Mouse (Mus musculus): ENCODE results near the gene Lmna.
A peak's percentile ranks its signal among the peaks of the same experiment; 100 is the strongest.

Lmna gene

GRCm38 (mm10) chr3:88500087-88500486 lies 9.7 kb downstream of the Lmna start:
- DNase-seq = no peak

DNA sequence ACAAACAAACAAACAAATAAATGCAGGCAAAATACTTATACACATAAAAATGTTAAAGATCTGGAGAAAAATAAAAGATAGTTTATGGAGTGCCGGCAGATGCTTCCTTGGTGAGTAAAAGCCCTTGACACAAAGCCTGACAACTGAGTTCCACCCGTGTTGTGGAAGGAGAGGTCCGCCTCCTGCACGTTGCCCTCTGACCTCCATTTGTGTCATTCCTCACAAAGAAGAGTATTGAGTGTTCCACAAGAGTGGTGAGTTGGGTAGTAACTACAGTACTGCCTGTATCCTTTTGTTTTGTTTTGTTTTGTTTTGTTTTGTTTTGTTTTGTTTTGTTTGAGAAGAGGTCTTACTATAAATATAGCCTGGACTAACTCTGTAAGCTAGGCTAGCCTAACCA lies 10.2 kb downstream of the Lmna start:
- no peak for DNase-seq

DNA sequence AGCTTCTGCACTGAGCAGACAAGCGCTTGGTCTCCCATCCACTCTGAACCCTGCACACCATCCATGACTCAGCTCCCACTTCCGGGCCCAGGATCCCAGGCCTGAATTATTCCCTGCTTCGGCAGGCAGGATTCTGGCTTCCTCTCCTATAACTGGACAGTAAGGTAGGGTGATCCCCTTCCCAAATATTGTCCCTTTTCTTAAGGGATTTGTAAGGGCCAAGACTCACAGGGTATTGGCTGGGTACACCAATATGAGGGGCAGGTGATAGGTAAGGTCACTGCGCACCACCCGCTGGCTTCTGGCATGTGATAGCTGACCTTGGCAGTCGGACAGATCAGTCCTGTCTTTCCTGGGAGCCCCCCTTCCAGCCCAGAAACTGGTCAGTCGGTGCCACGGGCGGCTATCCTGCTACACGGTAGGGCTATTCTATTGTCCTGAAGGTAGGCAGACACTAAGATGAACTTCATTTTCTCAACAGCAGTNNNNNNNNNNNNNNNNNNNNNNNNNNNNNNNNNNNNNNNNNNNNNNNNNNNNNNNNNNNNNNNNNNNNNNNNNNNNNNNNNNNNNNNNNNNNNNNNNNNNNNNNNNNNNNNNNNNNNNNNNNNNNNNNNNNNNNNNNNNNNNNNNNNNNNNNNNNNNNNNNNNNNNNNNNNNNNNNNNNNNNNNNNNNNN lies 13.9 kb downstream of the Lmna start:
- DNase-seq = no peak

GRCm38 (mm10) chr3:88494836-88495628 lies 14.7 kb downstream of the Lmna start:
- no peak for DNase-seq

GRCm38 (mm10) chr3:88493706-88494582 lies 15.8 kb downstream of the Lmna start:
- no peak for DNase-seq

DNA sequence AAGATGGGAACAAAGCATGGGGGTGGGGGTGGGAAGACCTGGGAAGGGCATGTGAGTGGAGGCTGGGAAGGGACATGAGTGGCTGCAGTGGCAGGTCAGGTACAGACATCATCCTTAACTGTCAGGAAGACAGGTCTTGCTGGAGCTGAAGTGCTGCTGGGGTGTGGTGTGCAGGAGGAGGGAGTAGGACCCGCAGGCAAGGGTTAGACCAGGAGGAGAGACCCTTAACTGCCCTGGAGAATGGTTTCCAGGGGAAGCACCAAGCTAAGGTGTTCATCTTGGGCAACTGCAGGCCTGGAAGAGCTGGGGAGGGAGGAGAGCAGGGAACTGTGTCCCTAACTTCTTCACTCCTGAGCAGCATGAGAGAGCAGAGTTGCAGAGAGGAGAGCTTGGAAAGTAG lies 22.4 kb downstream of the Lmna start:
- no peak for DNase-seq

DNA sequence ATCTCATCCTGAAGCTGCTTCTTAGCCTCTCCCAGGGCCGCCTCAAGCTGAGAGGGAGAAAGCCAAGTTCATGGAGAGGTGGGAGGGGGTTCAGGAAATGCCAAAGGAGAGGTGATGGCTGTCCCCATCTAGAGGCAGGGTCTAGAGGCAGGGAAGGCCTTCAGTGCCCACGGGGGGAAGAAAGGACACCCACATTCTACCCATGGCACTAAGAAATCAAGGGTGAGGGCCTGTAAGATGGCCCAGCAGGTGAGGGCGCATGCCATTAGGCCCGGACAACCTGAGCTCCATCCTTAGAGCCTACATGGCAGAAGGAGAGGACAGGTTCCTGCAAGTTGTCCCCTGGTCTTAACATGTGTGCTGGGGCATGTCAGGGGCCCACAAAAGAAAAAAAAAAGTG lies 22.9 kb downstream of the Lmna start:
- no peak for DNase-seq

DNA sequence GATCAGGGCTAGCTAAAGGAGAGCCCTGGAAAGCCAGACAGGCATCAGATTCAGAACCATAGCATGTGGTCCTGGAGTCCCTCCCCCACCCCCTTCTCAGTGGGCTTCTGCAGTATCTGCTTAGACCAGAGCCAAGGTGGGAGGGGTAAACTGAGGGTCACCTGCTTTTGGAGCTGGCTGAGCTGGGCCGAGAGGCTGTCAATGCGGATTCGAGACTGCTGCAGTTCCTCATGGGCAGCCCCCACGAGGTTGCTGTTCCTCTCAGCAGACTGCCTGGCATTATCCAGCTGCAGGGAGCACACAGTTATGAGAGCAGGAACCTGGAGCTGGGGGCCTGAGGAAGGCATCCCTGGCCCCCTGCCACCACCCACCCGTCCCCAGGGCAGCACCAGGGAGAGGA lies 23.7 kb downstream of the Lmna start:
- no peak for DNase-seq

GRCm38 (mm10) chr3:88484597-88485316 lies 25.0 kb downstream of the Lmna start:
- no peak for DNase-seq

DNA sequence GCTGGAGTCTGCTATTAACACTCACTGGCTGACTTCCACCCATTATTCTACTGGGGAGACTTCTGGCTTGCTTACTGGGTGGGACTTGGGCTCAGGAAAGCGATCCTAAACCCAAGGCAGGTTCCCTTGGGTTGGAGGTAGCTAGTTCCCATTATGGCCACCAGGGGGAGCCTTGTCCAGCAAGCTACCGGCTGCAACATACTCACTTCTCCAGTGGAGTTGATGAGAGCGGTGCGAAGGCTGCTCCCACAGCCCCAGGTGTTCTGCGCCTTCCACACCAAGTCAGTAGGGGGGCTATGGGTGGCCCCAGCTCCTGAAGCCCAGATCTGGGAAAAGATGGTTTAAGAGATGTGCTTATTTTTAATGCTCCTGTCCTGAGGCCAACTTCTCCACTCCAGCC lies 26.1 kb downstream of the Lmna start:
- peak; percentile 79 for DNase-seq

DNA sequence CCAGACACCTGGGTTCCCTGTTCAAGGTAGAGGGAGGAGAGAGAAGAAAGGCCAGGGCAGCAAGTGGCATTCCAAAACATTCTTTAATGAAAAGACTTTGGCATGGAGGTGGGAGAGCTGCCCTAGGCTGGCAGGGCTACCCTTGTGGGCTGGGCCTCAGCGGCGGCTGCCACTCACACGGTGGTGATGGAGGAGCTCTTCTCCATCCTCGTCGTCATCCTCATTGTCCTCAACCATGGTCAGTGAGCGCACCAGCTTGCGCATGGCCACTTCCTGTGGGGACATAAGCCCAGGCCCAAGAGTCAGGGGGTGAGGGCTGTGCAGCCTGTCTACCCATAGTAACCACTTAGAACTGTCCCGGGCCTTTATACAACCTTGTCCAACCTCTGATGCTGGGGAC lies 26.6 kb downstream of the Lmna start:
- no peak for DNase-seq

- no peak for DNase-seq
Observed at GRCm38 (mm10) chr3:88482336-88482735, 27.4 kb downstream of the Lmna start.

GRCm38 (mm10) chr3:88481372-88482040 lies 28.2 kb downstream of the Lmna start:
- DNase-seq = no peak

- DNase-seq = no peak
Observed at GRCm38 (mm10) chr3:88480679-88481078, 29.1 kb downstream of the Lmna start.

- no peak for DNase-seq
Observed at GRCm38 (mm10) chr3:88479828-88480227, 29.9 kb downstream of the Lmna start.

DNA sequence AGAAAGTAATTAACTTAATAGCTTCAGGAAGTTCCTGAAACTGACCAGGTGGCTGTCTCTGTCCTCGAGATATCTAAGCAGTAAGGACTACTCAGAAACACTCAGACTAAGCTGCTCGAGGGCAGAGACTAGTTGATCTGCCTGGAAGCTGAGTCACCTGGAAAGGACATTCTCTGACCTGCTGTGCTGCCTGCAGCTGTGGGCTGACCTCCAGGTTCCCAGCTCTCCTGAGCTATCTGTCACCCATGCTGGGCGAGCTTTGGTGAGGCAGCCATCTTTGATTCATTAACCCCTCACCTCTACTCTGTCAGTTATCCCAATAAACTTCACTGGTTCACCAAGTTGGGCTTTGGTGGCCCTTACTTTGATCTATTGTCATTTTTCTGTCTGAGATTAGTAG lies 30.6 kb downstream of the Lmna start:
- DNase-seq = no peak

DNA sequence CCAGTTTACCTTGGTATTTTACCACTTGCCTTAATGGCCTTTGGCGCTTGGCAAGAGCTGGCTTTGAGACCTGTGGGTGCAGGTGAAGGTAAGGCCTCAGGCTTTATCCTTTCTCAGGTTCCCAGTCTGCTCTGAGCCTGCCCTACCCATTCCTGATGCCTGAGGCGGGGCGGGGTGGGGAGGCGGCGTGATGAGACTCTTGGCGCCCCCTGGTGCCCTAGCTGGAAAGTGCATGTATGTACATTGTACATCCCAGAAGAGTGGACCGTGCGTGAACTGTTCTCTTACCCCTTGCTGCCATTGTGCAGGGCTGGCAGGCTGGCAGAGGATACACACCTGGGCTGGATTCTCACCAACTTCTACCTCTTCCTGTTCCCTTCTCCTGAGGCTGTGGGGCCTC lies 32.0 kb downstream of the Lmna start:
- peak; percentile 86 for DNase-seq

DNA sequence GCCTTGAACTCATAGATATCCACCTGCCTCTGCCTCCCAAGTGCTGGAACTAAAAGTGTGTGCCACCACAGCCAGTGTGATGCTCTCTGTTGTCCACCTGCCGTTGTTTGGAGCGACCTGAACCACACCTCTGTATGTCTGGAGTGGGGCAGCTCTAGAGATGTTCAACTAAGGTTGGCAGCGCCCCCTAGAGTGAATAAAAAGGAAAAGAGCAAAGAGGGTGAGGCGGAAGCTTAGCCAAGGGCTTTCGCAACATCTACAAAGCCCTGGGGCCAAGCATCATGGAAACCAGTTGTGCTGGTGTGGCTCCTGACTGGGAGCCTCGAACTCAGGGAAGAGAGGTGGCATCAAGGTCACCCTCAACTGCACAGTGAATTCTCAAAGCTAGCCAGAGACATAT lies 33.4 kb downstream of the Lmna start:
- no peak for DNase-seq

- no peak for DNase-seq
Observed at GRCm38 (mm10) chr3:88473571-88473970, 36.2 kb downstream of the Lmna start.

GRCm38 (mm10) chr3:88473020-88473419 lies 36.7 kb downstream of the Lmna start:
- DNase-seq = no peak

- no peak for DNase-seq
Observed at GRCm38 (mm10) chr3:88470943-88471479, 38.7 kb downstream of the Lmna start.

DNA sequence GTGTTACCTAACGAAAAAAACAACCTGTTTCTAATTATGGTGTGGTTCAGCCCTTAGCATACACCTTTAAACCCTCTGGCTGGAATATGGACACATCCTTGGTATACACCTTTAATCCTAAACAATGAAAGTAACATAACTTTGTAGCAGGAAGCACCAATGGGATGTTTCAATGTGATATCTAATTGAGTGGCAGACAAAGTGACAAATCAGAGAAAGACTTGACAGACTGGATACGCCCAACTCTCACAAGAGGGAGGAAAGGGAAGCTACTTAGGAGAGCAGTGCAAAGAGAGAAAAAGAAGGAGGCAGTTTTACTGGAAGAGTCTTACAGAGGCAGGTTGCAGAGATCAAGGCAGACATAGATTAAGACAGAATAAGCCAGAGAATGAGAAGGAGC lies 40.3 kb downstream of the Lmna start:
- DNase-seq = no peak

Measured in cerebellum, adult 9-10 months (tissue).